Mouse (Mus musculus) embryonic fibroblast, embryonic 13.5 days (primary cell): ENCODE data around the gene Ltbp1.

Source experiments
- CTCF ChIP-seq: IDR thresholded peaks from 2 replicates; pipeline ENCODE4 v1.5.1; 2011; ENCODE audit warnings: mild to moderate bottlenecking, control low read depth, low read length, moderate library complexity, borderline replicate concordance; ENCODE audit not compliant: insufficient read depth
- POLR2A ChIP-seq: IDR thresholded peaks from 2 replicates; pipeline ENCODE4 v1.6.1; 2011; ENCODE audit warnings: low read depth, mild to moderate bottlenecking, control low read depth, low read length, moderate library complexity

DNA sequence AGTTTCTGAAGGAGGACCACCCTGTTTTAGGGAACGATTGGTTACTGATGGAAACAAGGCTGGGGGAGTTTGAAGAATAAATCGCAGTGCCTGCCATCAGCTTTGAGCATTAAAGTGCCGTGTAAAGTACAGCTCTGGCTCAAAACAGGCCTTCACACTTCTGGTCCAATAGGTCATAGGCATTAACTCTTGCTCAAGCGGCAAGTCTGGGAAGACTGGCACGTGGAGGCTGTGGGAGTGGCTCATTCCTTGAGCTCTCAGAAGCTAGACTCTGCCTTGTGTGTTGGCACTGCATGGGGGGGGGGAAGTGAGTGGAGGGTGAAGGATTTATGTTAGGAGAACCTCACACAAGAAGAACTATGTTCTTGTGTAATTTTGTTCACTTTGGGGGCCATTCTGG lies 363.2 kb downstream of the Ltbp1 start:
- no peak for TF ChIP-seq POLR2A
- TF ChIP-seq CTCF, result no peak
